Comparison of ENCODE assay signal across 9 mouse cellular contexts in genomic region chr8:85595391-85595790, GRCm38 (mm10). TPM values are rescaled to one million over a fixed set of nuclear protein-coding genes. Genes with fewer than 3 reads are reported as not detected.
A peak's percentile ranks its signal among the peaks of the same experiment; 100 is the strongest.
DNase-seq lines count a peak whose midpoint lies in the region; ATAC-seq and TF ChIP-seq lines count a peak whose summit lies in the region.
"Had no signal": no experiment of that assay in that cellular context is flagged by ENCODE, and none has a peak within 500 bp of the region (broad histone marks: within the 10 kb centered on the region; RNA-seq: fewer than 3 reads in every experiment).

No protein-coding gene starts in this region.

- no peak overlapping the region for H3K4me3 ChIP-seq in heart, embryonic 13.5 days
- H3K4me3 ChIP-seq in kidney, adult 2 months (ENCODE audit: insufficient read depth, low read depth, low read length) = no peak overlapping the region
- H3K4me3 ChIP-seq in lung, embryonic 14.5 days (ENCODE audit: low read depth, low read length) = no peak overlapping the region

- 26% methylated on average over 6 of the region's 6 CpGs for WGBS in heart, embryonic 13.5 days
- 21% methylated on average over 6 of the region's 6 CpGs for WGBS in kidney, adult 2 months
- WGBS in lung, embryonic 14.5 days = 24% methylated on average over 6 of the region's 6 CpGs

- H3K36me3 ChIP-seq in heart, embryonic 13.5 days = no peaks in the 10 kb centered on the region
- H3K36me3 ChIP-seq in kidney, adult 2 months (ENCODE audit: control insufficient read depth, insufficient read depth, low read length) = no peaks in the 10 kb centered on the region
- H3K36me3 ChIP-seq in lung, embryonic 14.5 days (ENCODE audit: insufficient read depth) = no peaks in the 10 kb centered on the region

- 0 out of 2 replicates have a peak, but pooled peaks have one; percentile 37 for ATAC-seq in heart, embryonic 13.5 days (ENCODE audit: extremely low read depth, insufficient number of reproducible peaks, low FRiP score, low TSS enrichment)
- peak; percentile 87 for ATAC-seq in lung, embryonic 14.5 days (ENCODE audit: insufficient read depth)
- ATAC-seq in megakaryocyte progenitor cell, adult 5-6 weeks (replicated peaks; ENCODE audit: poor library complexity) = no peak

- no peak overlapping the region for H3K9ac ChIP-seq in heart, embryonic 13.5 days
- H3K9ac ChIP-seq in lung, embryonic 14.5 days = no peak overlapping the region

- peak overlapping the region; percentile 44 for H3K4me2 ChIP-seq in heart, embryonic 13.5 days
- H3K4me2 ChIP-seq in lung, embryonic 14.5 days = peak overlapping the region; percentile 36; the same call in 1 of the 2 replicates

- TF ChIP-seq CTCF in kidney, adult 2 months (conservative IDR thresholded peaks at IDR 0.05; ENCODE audit: insufficient read depth, insufficient read length, low read depth, low read length) = no peak
- TF ChIP-seq CTCF in lung, embryonic 14.5 days (IDR thresholded peaks at IDR 0.05; ENCODE audit: low read depth) = no peak

- no peak for DNase-seq in heart, adult 11 months
- DNase-seq in adipocyte (ENCODE audit: low spot score) = peak; percentile 29
- peak; percentile 42 for DNase-seq in kidney, adult 2 months
- DNase-seq in lung, embryonic 14.5 days = peak; percentile 82
- DNase-seq in spleen, postnatal 10 days (ENCODE audit: low spot score in 2 of 2) = no peak
- no peak for DNase-seq in urinary bladder, adult 2 months (ENCODE audit: low spot score)

- no peak overlapping the region for H3K27ac ChIP-seq in heart, embryonic 13.5 days (replicated peaks)
- H3K27ac ChIP-seq in kidney, adult 2 months (ENCODE audit: insufficient read depth, low read depth, low read length) = no peak overlapping the region
- no peak overlapping the region for H3K27ac ChIP-seq in lung, embryonic 14.5 days (ENCODE audit: low read depth)

- H3K27me3 ChIP-seq in heart, embryonic 13.5 days (replicated peaks) = no peaks in the 10 kb centered on the region; the same call in 1 of the 2 replicates
- H3K27me3 ChIP-seq in kidney, adult 2 months (replicated peaks; ENCODE audit: control insufficient read depth, insufficient read depth, low read length) = no peaks in the 10 kb centered on the region
- H3K27me3 ChIP-seq in lung, embryonic 14.5 days (ENCODE audit: insufficient read depth, low read length) = no peaks in the 10 kb centered on the region
- H3K27me3 ChIP-seq: CH12.LX had no signal

- no peaks in the 10 kb centered on the region for H3K9me3 ChIP-seq in heart, embryonic 13.5 days
- H3K9me3 ChIP-seq in lung, embryonic 14.5 days (ENCODE audit: low read depth, low read length) = no peaks in the 10 kb centered on the region

- TF ChIP-seq POLR2A in kidney, adult 2 months (IDR thresholded peaks at IDR 0.05; ENCODE audit: low read depth, low read length) = no peak

- H3K4me1 ChIP-seq in heart, embryonic 13.5 days = peaks cover 6% of the 10 kb centered on the region
- H3K4me1 ChIP-seq in kidney, adult 2 months (ENCODE audit: control insufficient read depth, insufficient read depth, low read length) = peaks cover 18% of the 10 kb centered on the region
- H3K4me1 ChIP-seq in lung, embryonic 14.5 days (ENCODE audit: insufficient read depth) = no peaks in the 10 kb centered on the region; the same call in 1 of the 2 replicates

RNA-seq across cellular contexts. Expression of gene Dnaja2, which starts 40.2 kb away (rescaled TPM):
- polyA plus RNA-seq in heart, embryonic 13.5 days (2015; fragmentation: Nextera tagmentation; extraction: Ambion mirVana) = 126 and 137 TPM in 2 replicates
- polyA plus RNA-seq in kidney, adult 2 months (2012; rRNA removed) = 18.0 and 32.9 TPM in 2 replicates
- polyA plus RNA-seq in lung, embryonic 14.5 days (2014; fragmentation: Nextera tagmentation; extraction: Ambion mirVana) = 163 and 169 TPM in 2 replicates
- total RNA-seq in megakaryocyte progenitor cell, adult 5-6 weeks (2015) = 127 and 139 TPM in 2 replicates
- total RNA-seq in megakaryocyte progenitor cell, adult 5-6 weeks (2017) = 121 and 143 TPM in 2 replicates
- 58.3 and 85.0 TPM in 2 replicates for polyA plus RNA-seq in urinary bladder, adult 2 months (2012; rRNA removed)

Comparison
In these comparisons a context has a peak if more than half of its experiments do, and no peak if none do; other contexts are left out.
1. DNase-seq: peak in adipocyte (single experiment), kidney, adult 2 months (single experiment) and lung, embryonic 14.5 days (single experiment); none in heart, adult 11 months (single experiment), spleen, postnatal 10 days (0 of 2) and urinary bladder, adult 2 months (single experiment).